Mouse (Mus musculus) liver, embryonic 15.5 days (tissue): ENCODE data around the gene Tvp23b. TPM values are rescaled to one million over a fixed set of nuclear protein-coding genes. Genes with fewer than 3 reads are reported as not detected.

Experiments used
- ATAC-seq: fragments of 200-750 bp; cut with Nextera tagmentation; 2 replicates; pipeline ENCODE4 v1.8.0; 2017; ENCODE audit warnings: moderate number of reproducible peaks, mild to moderate bottlenecking, moderate library complexity; ENCODE audit not compliant: insufficient read depth
- H3K27ac ChIP-seq: fragments of 300-500 bp; sonication (generic); replicated peaks from 2 replicates; pipeline ENCODE4 v1.5.1; 2015; ENCODE audit warnings: mild to moderate bottlenecking, inconsistent platforms
- H3K27me3 ChIP-seq: fragments of 300-500 bp; sonication (generic); 2 replicates; pipeline ENCODE4 v1.6.1; 2015; ENCODE audit warnings: mild to moderate bottlenecking, inconsistent platforms
- H3K36me3 ChIP-seq: fragments of 300-500 bp; sonication (generic); replicated peaks from 2 replicates; pipeline ENCODE4 v1.6.1; 2015; ENCODE audit warnings: moderate library complexity, mild to moderate bottlenecking, inconsistent platforms
- H3K4me1 ChIP-seq: fragments of 300-500 bp; sonication (generic); replicated peaks from 2 replicates; pipeline ENCODE4 v1.6.1; 2015; ENCODE audit warnings: inconsistent platforms
- H3K4me2 ChIP-seq: fragments of 300-500 bp; sonication (generic); 2 replicates; pipeline ENCODE4 v1.6.1; 2015; ENCODE audit warnings: moderate library complexity, mild to moderate bottlenecking, inconsistent platforms
- H3K4me3 ChIP-seq: fragments of 300-500 bp; sonication (generic); replicated peaks from 2 replicates; pipeline ENCODE4 v1.5.1; 2015; ENCODE audit warnings: mild to moderate bottlenecking, inconsistent platforms
- H3K9ac ChIP-seq: fragments of 300-500 bp; sonication (generic); 2 replicates; pipeline ENCODE4 v1.6.1; 2015; ENCODE audit warnings: moderate library complexity, mild to moderate bottlenecking, inconsistent platforms
- H3K9me3 ChIP-seq: fragments of 300-500 bp; sonication (generic); replicated peaks from 2 replicates; pipeline ENCODE4 v1.6.1; 2016; ENCODE audit warnings: inconsistent platforms
- WGBS: fragments of 180-500 bp; shearing (Covaris S2); methylation state at CpG from one replicate; pipeline ENCODE4 v1.1.7; 2015; ENCODE audit warnings: mixed read lengths; ENCODE audit not compliant: insufficient replicate concordance; 5-methylcytosine and 5-hydroxymethylcytosine counted together
- polyA plus RNA-seq: library from polyadenylated mRNA; unstranded; fragments of >200 nt; fragmentation: Nextera tagmentation; extraction: Ambion mirVana; gene quantifications from 2 replicates; pipeline ENCODE4 v1.2.1, GENCODE M21; 2015

The Tvp23b gene
- polyA plus RNA-seq, 1 experiment from 2014 or later: 27.0 TPM

GRCm38 (mm10) chr11:62866685-62867084, 12.6 kb upstream of the Tvp23b start:
- H3K9me3 ChIP-seq: no peaks in the 10 kb centered on the region
- no peak overlapping the region for H3K9ac ChIP-seq
- no peaks in the 10 kb centered on the region for H3K36me3 ChIP-seq
- peaks cover 9% of the 10 kb centered on the region for H3K4me1 ChIP-seq
- ATAC-seq: no peak
- H3K4me3 ChIP-seq: no peak overlapping the region
- WGBS: 54% methylated on average over 7 of the region's 7 CpGs
- H3K27ac ChIP-seq: no peak overlapping the region
- H3K27me3 ChIP-seq: no peaks in the 10 kb centered on the region
- H3K4me2 ChIP-seq: no peak overlapping the region

DNA sequence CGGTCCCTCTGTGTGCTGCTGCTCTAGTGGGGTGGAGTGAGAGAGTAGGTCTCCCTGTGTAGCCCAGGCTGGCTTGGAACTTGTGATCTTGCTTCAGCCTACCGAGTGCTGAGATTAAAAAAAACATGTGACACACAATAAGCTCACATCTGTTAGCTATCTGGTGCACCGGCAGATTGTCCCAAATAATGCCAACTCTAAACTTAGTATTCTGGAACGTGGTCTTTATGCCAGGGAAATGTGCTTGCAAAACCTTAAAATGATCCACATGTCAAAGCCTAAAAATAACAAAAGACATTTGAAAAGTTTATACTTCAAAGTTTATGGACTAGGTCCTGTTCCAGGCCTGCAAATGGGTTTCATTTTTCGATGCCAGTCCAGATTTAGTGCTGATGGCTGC, 10.1 kb upstream of the Tvp23b start:
- ATAC-seq: no peak
- 69% methylated on average over 5 of the region's 5 CpGs for WGBS
- H3K27ac ChIP-seq: no peak overlapping the region
- H3K9me3 ChIP-seq: no peaks in the 10 kb centered on the region
- no peak overlapping the region for H3K9ac ChIP-seq
- H3K27me3 ChIP-seq: no peaks in the 10 kb centered on the region
- H3K4me3 ChIP-seq: no peak overlapping the region
- H3K4me2 ChIP-seq: no peak overlapping the region
- peaks cover 9% of the 10 kb centered on the region for H3K4me1 ChIP-seq
- H3K36me3 ChIP-seq: no peaks in the 10 kb centered on the region

- 0 out of 2 replicates have a peak, but pooled peaks have one; percentile 25 for ATAC-seq
- no peak overlapping the region for H3K27ac ChIP-seq
- no peak overlapping the region for H3K9ac ChIP-seq
- WGBS: 37% methylated on average over 8 of the region's 8 CpGs
- no peaks in the 10 kb centered on the region for H3K36me3 ChIP-seq
- peaks cover 9% of the 10 kb centered on the region for H3K4me1 ChIP-seq
- no peaks in the 10 kb centered on the region for H3K27me3 ChIP-seq
- no peak overlapping the region for H3K4me2 ChIP-seq
- H3K4me3 ChIP-seq: no peak overlapping the region
- H3K9me3 ChIP-seq: no peaks in the 10 kb centered on the region
Measured at GRCm38 (mm10) chr11:62869715-62870371, 9.4 kb upstream of the Tvp23b start.

DNA sequence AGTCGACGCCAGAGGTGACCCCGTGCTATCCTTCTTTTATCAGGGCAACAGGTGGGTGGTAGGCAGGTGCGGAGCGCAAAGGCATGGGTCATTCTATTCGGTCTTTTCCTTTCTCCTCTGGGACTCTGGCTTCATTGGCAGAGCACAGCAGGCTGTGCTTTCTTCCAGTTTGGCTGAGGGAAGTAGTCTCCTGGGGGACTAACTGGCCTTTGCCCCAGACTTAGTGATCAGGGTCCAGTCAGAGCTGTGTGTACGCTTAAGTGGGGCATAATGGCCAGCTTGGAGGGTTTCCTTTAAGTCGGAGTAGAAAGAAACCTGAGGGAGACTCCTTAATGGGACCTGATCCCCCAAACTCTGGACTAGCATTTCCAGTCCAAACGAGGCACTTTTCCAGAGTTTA, 5.8 kb upstream of the Tvp23b start:
- no peak for ATAC-seq
- Histone ChIP-seq H3K36me3 (no peaks in the 10 kb centered on the region), H3K9me3 (no peaks in the 10 kb centered on the region), H3K27me3 (no peaks in the 10 kb centered on the region), H3K4me1 (peaks cover 9% of the 10 kb centered on the region), H3K9ac (no peak overlapping the region), H3K4me3 (no peak overlapping the region), H3K4me2 (no peak overlapping the region), H3K27ac (no peak overlapping the region)
- 66% methylated on average over 9 of the region's 9 CpGs for WGBS

GRCm38 (mm10) chr11:62875696-62876095, 3.6 kb upstream of the Tvp23b start:
- no peak overlapping the region for H3K27ac ChIP-seq
- H3K36me3 ChIP-seq: no peaks in the 10 kb centered on the region
- H3K4me1 ChIP-seq: peaks cover 15% of the 10 kb centered on the region
- no peaks in the 10 kb centered on the region for H3K9me3 ChIP-seq
- 75% methylated on average over 1 of the region's 1 CpGs for WGBS
- no peak overlapping the region for H3K9ac ChIP-seq
- no peak for ATAC-seq
- H3K27me3 ChIP-seq: no peaks in the 10 kb centered on the region
- H3K4me3 ChIP-seq: no peak overlapping the region
- H3K4me2 ChIP-seq: no peak overlapping the region

- H3K27ac ChIP-seq: no peak overlapping the region
- WGBS: 60% methylated on average over 4 of the region's 4 CpGs
- no peak for ATAC-seq
- H3K4me2 ChIP-seq: no peak overlapping the region
- no peak overlapping the region for H3K4me3 ChIP-seq
- no peaks in the 10 kb centered on the region for H3K9me3 ChIP-seq
- H3K27me3 ChIP-seq: no peaks in the 10 kb centered on the region
- no peak overlapping the region for H3K9ac ChIP-seq
- H3K4me1 ChIP-seq: peaks cover 15% of the 10 kb centered on the region
- no peaks in the 10 kb centered on the region for H3K36me3 ChIP-seq
Measured at GRCm38 (mm10) chr11:62876445-62876844, 2.8 kb upstream of the Tvp23b start.

- H3K36me3 ChIP-seq: no peaks in the 10 kb centered on the region
- no peak overlapping the region for H3K27ac ChIP-seq
- no peak overlapping the region for H3K4me2 ChIP-seq
- no peaks in the 10 kb centered on the region for H3K9me3 ChIP-seq
- no peak overlapping the region for H3K9ac ChIP-seq
- no peak overlapping the region for H3K4me3 ChIP-seq
- 70% methylated on average over 1 of the region's 1 CpGs for WGBS
- no peaks in the 10 kb centered on the region for H3K27me3 ChIP-seq
- no peak for ATAC-seq
- H3K4me1 ChIP-seq: peaks cover 20% of the 10 kb centered on the region
Measured at GRCm38 (mm10) chr11:62877391-62877790, 1.9 kb upstream of the Tvp23b start.

DNA sequence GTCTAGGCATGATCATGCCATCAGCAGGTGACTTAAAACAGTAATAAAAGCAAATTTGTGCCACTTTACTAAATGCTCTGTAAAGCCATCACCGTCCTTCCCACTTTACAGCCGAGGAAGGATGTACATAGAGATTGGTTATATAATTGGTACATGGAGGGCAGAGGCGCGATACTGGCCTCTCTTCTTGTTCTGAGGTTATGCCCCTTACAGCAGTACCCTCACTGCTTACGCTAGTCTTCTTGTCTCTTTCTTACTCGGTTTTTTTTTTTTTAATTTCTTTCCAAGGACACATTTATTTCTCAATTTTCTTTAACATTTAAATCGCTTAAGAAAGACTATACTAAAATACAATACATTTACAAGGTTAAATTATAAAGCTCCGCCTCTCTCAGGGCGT, 527 bp upstream of the Tvp23b start:
- Histone ChIP-seq H3K9ac (no peak overlapping the region), H3K9me3 (no peaks in the 10 kb centered on the region), H3K27ac (no peak overlapping the region), H3K4me1 (peaks cover 29% of the 10 kb centered on the region), H3K4me2 (peak overlapping the region; percentile 99), H3K27me3 (no peaks in the 10 kb centered on the region), H3K4me3 (peak overlapping the region; percentile 84), H3K36me3 (no peaks in the 10 kb centered on the region)
- WGBS: 20% methylated on average over 9 of the region's 9 CpGs
- no peak for ATAC-seq

DNA sequence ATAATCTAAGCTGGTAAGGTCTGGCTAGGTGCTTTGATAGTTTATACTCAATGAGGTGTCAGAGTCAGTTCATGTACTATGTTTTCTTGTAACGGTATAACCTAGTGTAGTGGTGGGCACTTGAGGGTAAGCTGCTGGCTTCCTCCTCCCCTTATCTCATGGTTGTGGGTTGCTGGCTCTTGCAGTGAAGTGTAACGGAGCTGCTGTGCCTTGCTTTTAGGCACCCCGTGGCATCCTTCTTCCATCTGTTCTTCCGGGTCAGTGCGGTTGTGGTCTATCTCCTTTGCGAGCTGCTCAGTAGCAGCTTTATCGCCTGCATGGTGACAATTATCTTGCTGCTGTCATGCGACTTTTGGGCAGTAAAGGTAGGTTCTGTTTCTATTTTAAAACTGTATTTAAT, 4.2 kb downstream of the Tvp23b start:
- Histone ChIP-seq H3K36me3 (peaks cover 34% of the 10 kb centered on the region), H3K4me1 (peaks cover 29% of the 10 kb centered on the region), H3K27ac (no peak overlapping the region), H3K9me3 (no peaks in the 10 kb centered on the region), H3K4me3 (no peak overlapping the region), H3K4me2 (0 out of 2 replicates have a peak overlapping the region, but pooled peaks have one; percentile 5), H3K9ac (no peak overlapping the region), H3K27me3 (no peaks in the 10 kb centered on the region)
- 22% methylated on average over 8 of the region's 8 CpGs for WGBS
- ATAC-seq: no peak

GRCm38 (mm10) chr11:62885323-62885722, 6.1 kb downstream of the Tvp23b start:
- no peaks in the 10 kb centered on the region for H3K27me3 ChIP-seq
- peaks cover 16% of the 10 kb centered on the region for H3K4me1 ChIP-seq
- no peak overlapping the region for H3K27ac ChIP-seq
- no peak overlapping the region for H3K4me3 ChIP-seq
- ATAC-seq: no peak
- 70% methylated on average over 5 of the region's 5 CpGs for WGBS
- peaks cover 39% of the 10 kb centered on the region for H3K36me3 ChIP-seq
- no peak overlapping the region for H3K9ac ChIP-seq
- no peaks in the 10 kb centered on the region for H3K9me3 ChIP-seq
- no peak overlapping the region for H3K4me2 ChIP-seq

GRCm38 (mm10) chr11:62890796-62891195, 11.5 kb downstream of the Tvp23b start:
- WGBS: 88% methylated on average over 4 of the region's 4 CpGs
- ATAC-seq: no peak
- peaks cover 36% of the 10 kb centered on the region for H3K36me3 ChIP-seq

GRCm38 (mm10) chr11:62891763-62892162, 12.5 kb downstream of the Tvp23b start:
- no peak overlapping the region for H3K9ac ChIP-seq
- WGBS: 69% methylated on average over 11 of the region's 11 CpGs
- peaks cover 27% of the 10 kb centered on the region; the same call in 1 of the 2 replicates for H3K36me3 ChIP-seq

More at GRCm38 (mm10) chr11:62890796-62891195, 11.5 kb downstream of the Tvp23b start:
- Histone ChIP-seq H3K9me3 (no peaks in the 10 kb centered on the region), H3K4me1 (no peaks in the 10 kb centered on the region), H3K27me3 (no peaks in the 10 kb centered on the region), H3K4me3 (no peak overlapping the region), H3K27ac (no peak overlapping the region), H3K9ac (no peak overlapping the region), H3K4me2 (no peak overlapping the region)

More at GRCm38 (mm10) chr11:62891763-62892162, 12.5 kb downstream of the Tvp23b start:
- no peak overlapping the region for H3K4me3 ChIP-seq
- H3K4me1 ChIP-seq: no peaks in the 10 kb centered on the region
- no peak for ATAC-seq
- no peak overlapping the region for H3K27ac ChIP-seq
- no peaks in the 10 kb centered on the region for H3K9me3 ChIP-seq
- H3K27me3 ChIP-seq: no peaks in the 10 kb centered on the region
- H3K4me2 ChIP-seq: no peak overlapping the region
